Mouse (Mus musculus): ENCODE results near the gene Strap.

- TF ChIP-seq CTCF (conservative IDR thresholded peaks at IDR 0.05; ENCODE audit: low read length) (peak; percentile 41), POU5F1 (IDR thresholded peaks at IDR 0.05; ENCODE audit: borderline replicate concordance, low read length) (no peak)
Observed at GRCm38 (mm10) chr6:137747174-137747928, 12.5 kb downstream of the Strap start.
